Mouse (Mus musculus) limb, embryonic 12.5 days (tissue): Measurements from ENCODE around the gene Thada. TPM values are rescaled to one million over a fixed set of nuclear protein-coding genes. Genes with fewer than 3 reads are reported as not detected.

Experiments used
- ATAC-seq: fragments of 200-750 bp; cut with Nextera tagmentation; 2 replicates; pipeline ENCODE4 v1.8.0; 2017; ENCODE audit warnings: low read depth, moderate TSS enrichment; ENCODE audit not compliant: insufficient number of reproducible peaks, insufficient read depth, low FRiP score, low TSS enrichment
- H3K27ac ChIP-seq: fragments of 300-500 bp; sonication (generic); 2 replicates; pipeline ENCODE4 v1.5.1; 2016; ENCODE audit warnings: mild to moderate bottlenecking, moderate library complexity
- H3K27me3 ChIP-seq: fragments of 300-500 bp; sonication (generic); 2 replicates; pipeline ENCODE4 v1.6.1; 2016; ENCODE audit warnings: mild to moderate bottlenecking, moderate library complexity
- H3K36me3 ChIP-seq: fragments of 300-500 bp; sonication (generic); 2 replicates; pipeline ENCODE4 v1.6.1; 2016; ENCODE audit warnings: mild to moderate bottlenecking, moderate library complexity
- H3K4me1 ChIP-seq: fragments of 300-500 bp; sonication (generic); replicated peaks from 2 replicates; pipeline ENCODE4 v1.6.1; 2016
- H3K4me2 ChIP-seq: fragments of 300-500 bp; sonication (generic); 2 replicates; pipeline ENCODE4 v1.6.1; 2016; ENCODE audit warnings: mild to moderate bottlenecking, moderate library complexity
- H3K4me3 ChIP-seq: fragments of 300-500 bp; sonication (generic); replicated peaks from 2 replicates; pipeline ENCODE4 v1.5.1; 2016; ENCODE audit warnings: mild to moderate bottlenecking
- H3K9ac ChIP-seq: fragments of 300-500 bp; sonication (generic); replicated peaks from 2 replicates; pipeline ENCODE4 v1.6.1; 2016; ENCODE audit warnings: mild to moderate bottlenecking, moderate library complexity
- H3K9me3 ChIP-seq: fragments of 300-500 bp; sonication (generic); 2 replicates; pipeline ENCODE4 v1.6.1; 2016; ENCODE audit warnings: mild to moderate bottlenecking, moderate library complexity
- WGBS: fragments of 180-500 bp; shearing (Covaris S2); methylation state at CpG from one replicate; pipeline ENCODE4 v1.1.7; 2016; 5-methylcytosine and 5-hydroxymethylcytosine counted together
- polyA plus RNA-seq: library from polyadenylated mRNA; unstranded; fragments of >200 nt; fragmentation: Nextera tagmentation; extraction: Ambion mirVana; gene quantifications from 2 replicates; pipeline ENCODE4 v1.2.1, GENCODE M21; 2016

Gene Thada
- polyA plus RNA-seq, 1 experiment from 2014 or later = 15.3 TPM

GRCm38 (mm10) chr17:84183291-84183781 lies 282.7 kb downstream of the Thada start:
- peak overlapping the region; percentile 73 for H3K4me2 ChIP-seq
- no peak for ATAC-seq
- H3K9me3 ChIP-seq = no peaks in the 10 kb centered on the region
- peak overlapping the region; percentile 44 for H3K4me3 ChIP-seq
- H3K27ac ChIP-seq = peak overlapping the region; percentile 94
- H3K27me3 ChIP-seq = no peaks in the 10 kb centered on the region
- H3K36me3 ChIP-seq = peaks cover 25% of the 10 kb centered on the region
- H3K4me1 ChIP-seq = peaks cover 46% of the 10 kb centered on the region
- WGBS = under 1% methylated on average over 12 of the region's 12 CpGs
- H3K9ac ChIP-seq = peak overlapping the region; percentile 67

- Histone ChIP-seq H3K9me3 (no peaks in the 10 kb centered on the region), H3K36me3 (peaks cover 25% of the 10 kb centered on the region), H3K4me3 (peak overlapping the region; percentile 44), H3K27ac (peak overlapping the region; percentile 94), H3K9ac (peak overlapping the region; percentile 67), H3K27me3 (no peaks in the 10 kb centered on the region), H3K4me2 (peak overlapping the region; percentile 73), H3K4me1 (peaks cover 49% of the 10 kb centered on the region)
- WGBS = 16% methylated on average over 16 of the region's 16 CpGs
- ATAC-seq = peak; percentile 20; the same call in 1 of the 2 replicates
These were observed 283.4 kb downstream of the Thada start for GRCm38 (mm10) chr17:84182311-84183271.

DNA sequence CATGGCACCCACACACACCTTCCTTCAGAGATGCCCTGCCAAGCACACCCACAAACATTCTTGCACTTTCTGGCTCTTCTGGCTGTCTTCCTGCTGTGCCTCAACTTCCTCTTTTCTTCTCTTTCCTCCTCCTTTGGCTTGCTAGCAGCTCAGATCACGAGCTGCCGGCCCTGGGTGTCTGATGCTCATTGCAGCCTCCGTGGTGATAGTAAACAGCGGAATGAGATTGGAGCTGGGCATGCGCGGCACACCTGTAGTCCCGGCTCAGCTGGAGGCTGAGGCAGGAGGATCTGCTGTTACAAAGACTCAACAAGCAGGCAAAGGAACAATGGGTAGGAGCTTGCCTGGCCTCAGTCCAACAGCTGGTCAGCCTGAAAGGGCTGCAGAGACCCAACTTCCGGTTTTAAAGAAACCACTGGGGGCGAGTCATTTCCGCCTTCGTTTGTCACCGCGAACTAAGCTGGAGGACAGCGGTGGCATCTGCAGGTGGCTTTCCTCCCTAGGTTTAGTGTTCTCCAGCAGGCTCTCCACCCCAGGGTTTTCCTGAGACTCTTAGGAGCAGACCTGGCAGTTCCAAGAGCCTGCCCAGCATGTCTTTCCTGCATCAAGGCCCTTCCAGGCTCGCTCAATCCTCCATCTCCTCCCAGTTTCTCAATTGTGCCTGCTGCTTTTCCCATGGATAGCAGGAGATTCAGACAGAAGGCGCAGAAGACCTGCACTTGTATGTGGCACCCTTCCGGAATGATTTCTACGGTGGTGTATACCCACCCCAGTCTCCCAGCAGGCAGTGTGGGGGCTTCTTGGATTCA lies 284.3 kb downstream of the Thada start:
- peaks cover 52% of the 10 kb centered on the region for H3K4me1 ChIP-seq

DNA sequence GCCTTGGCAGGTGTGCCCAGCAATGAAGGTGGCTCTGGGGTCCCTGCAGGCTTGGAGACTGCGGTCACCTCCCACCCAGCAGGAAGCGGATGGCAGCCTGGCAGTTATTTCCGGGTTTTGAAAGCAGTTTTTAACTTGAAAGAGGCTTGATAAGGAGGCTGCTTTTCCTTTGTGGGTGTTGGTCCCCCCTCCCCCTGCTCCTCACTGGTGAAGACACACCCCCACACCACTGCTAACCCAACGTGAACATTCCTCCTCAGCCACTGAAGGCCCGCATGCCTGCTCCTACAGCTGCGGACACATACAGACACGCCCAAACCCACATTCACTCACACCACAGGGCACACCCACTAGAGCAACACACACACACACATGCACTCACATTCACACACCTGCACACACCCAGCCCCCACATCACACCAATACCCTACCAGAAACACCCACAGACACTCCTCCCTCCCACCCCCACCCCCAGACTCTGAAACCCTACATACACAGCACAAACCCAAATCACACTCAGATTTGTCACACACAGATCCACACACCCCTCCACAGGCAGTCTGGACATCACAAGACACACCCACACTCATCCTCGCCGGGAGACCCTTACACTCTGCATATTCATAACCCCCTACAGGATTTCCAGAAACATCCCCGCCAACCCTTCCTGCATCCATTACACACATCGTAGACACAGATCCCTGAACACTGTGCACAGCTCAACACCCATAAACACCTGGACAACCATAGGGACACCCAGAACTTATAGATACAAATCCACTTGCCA lies 285.1 kb downstream of the Thada start:
- Histone ChIP-seq H3K4me2 (peak overlapping the region; percentile 32), H3K4me3 (no peak overlapping the region), H3K27ac (peak overlapping the region; percentile 94), H3K4me1 (peaks cover 52% of the 10 kb centered on the region), H3K36me3 (peaks cover 15% of the 10 kb centered on the region), H3K9me3 (no peaks in the 10 kb centered on the region), H3K9ac (peak overlapping the region; percentile 23; the same call in 1 of the 2 replicates), H3K27me3 (no peaks in the 10 kb centered on the region)
- WGBS = 32% methylated on average over 11 of the region's 11 CpGs
- no peak for ATAC-seq

More for the DNA sequence above, 284.3 kb downstream of the Thada start:
- Histone ChIP-seq H3K9ac (no peak overlapping the region), H3K36me3 (peaks cover 23% of the 10 kb centered on the region), H3K4me3 (peak overlapping the region; percentile 44), H3K27me3 (no peaks in the 10 kb centered on the region), H3K4me2 (peak overlapping the region; percentile 73), H3K9me3 (no peaks in the 10 kb centered on the region), H3K27ac (peak overlapping the region; percentile 94)
- 57% methylated on average over 18 of the region's 18 CpGs for WGBS
- ATAC-seq = no peak

GRCm38 (mm10) chr17:84179973-84180365 lies 286.0 kb downstream of the Thada start:
- ATAC-seq = no peak; the same call in 1 of the 2 replicates
- Histone ChIP-seq H3K9me3 (peaks cover 7% of the 10 kb centered on the region; the same call in 1 of the 2 replicates), H3K4me2 (no peak overlapping the region), H3K27ac (peak overlapping the region; percentile 94), H3K27me3 (no peaks in the 10 kb centered on the region), H3K9ac (no peak overlapping the region), H3K4me3 (no peak overlapping the region), H3K36me3 (peaks cover 6% of the 10 kb centered on the region; the same call in 1 of the 2 replicates), H3K4me1 (peaks cover 52% of the 10 kb centered on the region)
- 38% methylated on average over 4 of the region's 4 CpGs for WGBS

DNA sequence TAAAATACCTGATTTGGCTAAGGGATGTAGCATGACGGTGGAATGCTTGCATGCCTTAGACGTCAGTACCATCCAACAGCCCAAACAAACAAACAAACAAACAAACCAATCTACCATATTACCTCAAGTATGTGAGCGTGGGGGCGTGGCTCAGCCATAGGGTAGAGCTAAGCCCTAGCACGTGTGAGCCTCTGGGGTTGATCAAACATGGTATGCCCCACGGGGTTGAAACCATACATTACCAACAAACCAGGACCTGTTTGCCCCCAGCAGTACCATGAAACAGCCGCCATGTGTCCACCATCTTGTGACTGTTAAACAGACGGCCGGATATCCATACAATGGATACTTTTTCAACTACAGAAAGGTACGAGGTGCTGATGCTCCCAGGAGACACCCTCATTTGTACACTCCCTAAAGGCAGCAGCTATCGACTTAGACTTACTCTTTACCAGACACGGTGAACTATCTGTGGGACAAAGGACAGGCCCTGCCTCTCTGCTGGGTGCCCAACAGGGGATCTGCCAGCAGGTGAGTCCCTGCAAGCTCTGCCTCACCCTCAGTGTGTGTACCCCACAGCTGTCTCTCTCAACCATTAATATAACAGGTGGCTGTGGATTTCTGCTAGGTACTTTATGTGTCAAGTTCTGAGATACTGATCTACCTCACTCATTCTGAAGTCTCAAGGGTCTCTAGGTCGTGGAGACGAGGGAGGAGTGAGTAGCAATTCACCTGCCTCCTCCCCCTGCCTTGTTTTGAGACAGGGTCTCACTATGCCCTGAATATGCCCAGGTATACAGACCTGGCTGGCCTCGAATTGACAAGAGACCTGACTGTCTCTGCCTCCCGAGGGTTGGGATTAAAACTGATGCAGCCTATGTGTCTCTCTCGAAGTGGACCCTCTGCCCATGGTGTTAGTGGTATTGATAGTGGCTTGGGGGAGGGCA lies 286.7 kb downstream of the Thada start:
- no peak for ATAC-seq
- Histone ChIP-seq H3K4me3 (no peak overlapping the region), H3K27ac (peak overlapping the region; percentile 94), H3K9ac (no peak overlapping the region), H3K4me2 (no peak overlapping the region), H3K36me3 (0 out of 2 replicates have a peak, but pooled peaks cover 4% of the 10 kb centered on the region), H3K27me3 (no peaks in the 10 kb centered on the region), H3K9me3 (peaks cover 7% of the 10 kb centered on the region; the same call in 1 of the 2 replicates), H3K4me1 (peaks cover 52% of the 10 kb centered on the region)
- WGBS = 88% methylated on average over 17 of the region's 17 CpGs

DNA sequence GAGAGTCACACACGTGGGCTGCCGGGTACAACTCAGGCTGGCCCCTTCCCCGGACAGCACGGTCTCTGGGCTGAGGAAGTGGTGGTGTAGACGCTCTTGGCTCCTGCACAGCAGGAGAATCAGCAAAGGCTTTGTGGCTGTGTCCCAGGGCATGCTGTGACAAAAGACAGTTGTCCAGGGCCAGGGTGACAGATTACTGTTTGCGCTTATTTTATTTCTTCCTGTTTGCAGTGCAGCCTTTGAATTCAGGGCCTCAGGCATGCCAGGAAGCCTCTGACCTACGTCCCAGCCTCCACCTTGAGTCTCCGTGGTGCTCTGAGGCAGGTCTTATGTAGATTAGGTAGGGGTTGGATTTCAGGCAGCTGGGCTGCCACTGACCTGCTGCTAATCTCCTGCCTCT lies 288.5 kb downstream of the Thada start:
- Histone ChIP-seq H3K4me3 (no peak overlapping the region), H3K4me2 (no peak overlapping the region), H3K9ac (no peak overlapping the region), H3K4me1 (peaks cover 40% of the 10 kb centered on the region), H3K27me3 (no peaks in the 10 kb centered on the region), H3K36me3 (no peaks in the 10 kb centered on the region), H3K27ac (peak overlapping the region; percentile 36; the same call in 1 of the 2 replicates), H3K9me3 (peaks cover 7% of the 10 kb centered on the region; the same call in 1 of the 2 replicates)
- ATAC-seq = no peak
- 25% methylated on average over 8 of the region's 8 CpGs for WGBS

- Histone ChIP-seq H3K27ac (no peak overlapping the region), H3K9me3 (peaks cover 7% of the 10 kb centered on the region; the same call in 1 of the 2 replicates), H3K4me2 (no peak overlapping the region), H3K36me3 (no peaks in the 10 kb centered on the region), H3K4me3 (no peak overlapping the region), H3K9ac (no peak overlapping the region), H3K27me3 (no peaks in the 10 kb centered on the region), H3K4me1 (peaks cover 29% of the 10 kb centered on the region)
- no peak for ATAC-seq
- 84% methylated on average over 7 of the region's 7 CpGs for WGBS
These were observed 289.6 kb downstream of the Thada start for GRCm38 (mm10) chr17:84176446-84176845.

- 97% methylated on average over 17 of the region's 17 CpGs for WGBS
- H3K9me3 ChIP-seq = peaks cover 7% of the 10 kb centered on the region; the same call in 1 of the 2 replicates
- H3K27ac ChIP-seq = no peak overlapping the region
- no peaks in the 10 kb centered on the region for H3K36me3 ChIP-seq
- H3K27me3 ChIP-seq = no peaks in the 10 kb centered on the region
- H3K4me2 ChIP-seq = no peak overlapping the region
- no peak overlapping the region for H3K9ac ChIP-seq
- peaks cover 17% of the 10 kb centered on the region for H3K4me1 ChIP-seq
- ATAC-seq = no peak
- H3K4me3 ChIP-seq = no peak overlapping the region
These were observed 290.8 kb downstream of the Thada start for GRCm38 (mm10) chr17:84175196-84175595.
